Mouse (Mus musculus) thymus, adult 2 months (tissue): ENCODE results near the gene Nos1. TPM values are rescaled to one million over a fixed set of nuclear protein-coding genes. Genes with fewer than 3 reads are reported as not detected.

Experiments used
- DNase-seq: peaks from one replicate; pipeline ENCODE4 v3.0.0; 2021
- H3K27ac ChIP-seq: fragments of 200-500 bp; 2 replicates; pipeline ENCODE4 v1.5.1; 2012; ENCODE audit warnings: low read length, control low read depth; ENCODE audit not compliant: control insufficient read depth, insufficient read depth
- H3K27me3 ChIP-seq: fragments of 200-500 bp; 2 replicates; pipeline ENCODE4 v1.6.1; 2012; ENCODE audit warnings: mild to moderate bottlenecking, low read length, moderate library complexity, mixed read lengths; ENCODE audit not compliant: control insufficient read depth, insufficient read depth
- H3K36me3 ChIP-seq: fragments of 200-500 bp; 2 replicates; pipeline ENCODE4 v1.6.1; 2012; ENCODE audit warnings: mild to moderate bottlenecking, low read length, moderate library complexity; ENCODE audit not compliant: control insufficient read depth, insufficient read depth
- H3K4me1 ChIP-seq: fragments of 200-500 bp; replicated peaks from 2 replicates; pipeline ENCODE4 v1.6.1; 2012; ENCODE audit warnings: low read length; ENCODE audit not compliant: control insufficient read depth, insufficient read depth
- H3K4me3 ChIP-seq: fragments of 200-500 bp; 2 replicates; pipeline ENCODE4 v1.5.1; 2012; ENCODE audit warnings: mild to moderate bottlenecking, low read length, control low read depth, moderate library complexity; ENCODE audit not compliant: control insufficient read depth, insufficient read depth
- CTCF ChIP-seq: fragments of 200-500 bp; IDR thresholded peaks from 2 replicates; pipeline ENCODE4 v1.5.1; 2012; ENCODE audit warnings: mild to moderate bottlenecking, control low read depth, low read length, moderate library complexity, borderline replicate concordance; ENCODE audit not compliant: control insufficient read depth, poor library complexity, insufficient read depth; ENCODE audit errors: extremely low read depth
- POLR2A ChIP-seq: fragments of 200-500 bp; IDR thresholded peaks from 2 replicates; pipeline ENCODE4 v1.6.1; 2012; ENCODE audit warnings: mild to moderate bottlenecking, low read length, control low read depth, moderate library complexity; ENCODE audit not compliant: control insufficient read depth, poor library complexity, insufficient read depth; ENCODE audit errors: extremely low read depth
- WGBS: fragments of 180-500 bp; shearing (Covaris S2); methylation state at CpG from one replicate; pipeline ENCODE4 v1.1.7; 2018; 5-methylcytosine and 5-hydroxymethylcytosine counted together
- polyA plus RNA-seq: library from polyadenylated mRNA; depleted of rRNA; stranded (reverse); fragments of >200 nt; gene quantifications from 2 replicates; pipeline ENCODE4 v1.2.3, GENCODE M21; 2012

The Nos1 gene
- polyA plus RNA-seq, 1 experiment: 0.35 TPM

GRCm38 (mm10) chr5:117964750-117965149 lies 183.9 kb downstream of the Nos1 start:
- no peaks in the 10 kb centered on the region for H3K27me3 ChIP-seq
- no peak overlapping the region for H3K4me3 ChIP-seq
- H3K36me3 ChIP-seq: no peaks in the 10 kb centered on the region
- TF ChIP-seq POLR2A (no peak), CTCF (no peak)
- no peak overlapping the region for H3K27ac ChIP-seq
- no peak for DNase-seq
- 76% methylated on average over 9 of the region's 9 CpGs for WGBS
- no peaks in the 10 kb centered on the region for H3K4me1 ChIP-seq

GRCm38 (mm10) chr5:117966956-117967355 lies 186.1 kb downstream of the Nos1 start:
- H3K27ac ChIP-seq: no peak overlapping the region

GRCm38 (mm10) chr5:117967659-117968069 lies 186.8 kb downstream of the Nos1 start:
- no peak for TF ChIP-seq CTCF
- TF ChIP-seq POLR2A: no peak
- Histone ChIP-seq H3K27me3 (no peaks in the 10 kb centered on the region), H3K27ac (no peak overlapping the region), H3K4me1 (no peaks in the 10 kb centered on the region), H3K36me3 (no peaks in the 10 kb centered on the region), H3K4me3 (no peak overlapping the region)
- DNase-seq: no peak
- 52% methylated on average over 4 of the region's 4 CpGs for WGBS

More at GRCm38 (mm10) chr5:117966956-117967355, 186.1 kb downstream of the Nos1 start:
- DNase-seq: no peak
- no peaks in the 10 kb centered on the region for H3K4me1 ChIP-seq
- TF ChIP-seq POLR2A (no peak), CTCF (0 out of 2 replicates have a peak, but pooled peaks have one; percentile 15)
- H3K4me3 ChIP-seq: no peak overlapping the region
- no peaks in the 10 kb centered on the region for H3K36me3 ChIP-seq
- H3K27me3 ChIP-seq: no peaks in the 10 kb centered on the region
- WGBS: 96% methylated on average over 9 of the region's 9 CpGs

- 95% methylated on average over 10 of the region's 10 CpGs for WGBS
These were observed 189.0 kb downstream of the Nos1 start for GRCm38 (mm10) chr5:117969681-117970427.

GRCm38 (mm10) chr5:117976263-117976656 lies 195.4 kb downstream of the Nos1 start:
- DNase-seq: no peak
- peak overlapping the region; percentile 89 for H3K4me3 ChIP-seq
- peaks cover 14% of the 10 kb centered on the region for H3K4me1 ChIP-seq
- 26% methylated on average over 19 of the region's 19 CpGs for WGBS
- H3K27me3 ChIP-seq: no peaks in the 10 kb centered on the region
- peaks cover 9% of the 10 kb centered on the region; the same call in 1 of the 2 replicates for H3K36me3 ChIP-seq
- H3K27ac ChIP-seq: no peak overlapping the region
- TF ChIP-seq POLR2A: no peak
- TF ChIP-seq CTCF: no peak

More at GRCm38 (mm10) chr5:117969681-117970427, 189.0 kb downstream of the Nos1 start:
- Histone ChIP-seq H3K4me1 (no peaks in the 10 kb centered on the region), H3K36me3 (no peaks in the 10 kb centered on the region), H3K27ac (no peak overlapping the region), H3K4me3 (no peak overlapping the region), H3K27me3 (no peaks in the 10 kb centered on the region)
- no peak for DNase-seq
- TF ChIP-seq CTCF (no peak), POLR2A (no peak)

GRCm38 (mm10) chr5:117976657-117977500 lies 196.0 kb downstream of the Nos1 start, which contains the start of gene Fbxo21:
Fbxo21 (plus strand) TSS chr5:117976730.
- under 1% methylated on average over 72 of the region's 88 CpGs for WGBS
- H3K27me3 ChIP-seq: no peaks in the 10 kb centered on the region
- TF ChIP-seq POLR2A: peak; percentile 64
- TF ChIP-seq CTCF: no peak
- H3K27ac ChIP-seq: no peak within 1 kb of the TSS
- H3K36me3 ChIP-seq: peaks cover 9% of the 10 kb centered on the region; the same call in 1 of the 2 replicates
- H3K4me3 ChIP-seq: peak within 1 kb of the TSS; percentile 89
- H3K4me1 ChIP-seq: peaks cover 14% of the 10 kb centered on the region
- peak; percentile 97 for DNase-seq
